ENCODE assay signal across 19 mouse cellular contexts in the genomic region with DNA sequence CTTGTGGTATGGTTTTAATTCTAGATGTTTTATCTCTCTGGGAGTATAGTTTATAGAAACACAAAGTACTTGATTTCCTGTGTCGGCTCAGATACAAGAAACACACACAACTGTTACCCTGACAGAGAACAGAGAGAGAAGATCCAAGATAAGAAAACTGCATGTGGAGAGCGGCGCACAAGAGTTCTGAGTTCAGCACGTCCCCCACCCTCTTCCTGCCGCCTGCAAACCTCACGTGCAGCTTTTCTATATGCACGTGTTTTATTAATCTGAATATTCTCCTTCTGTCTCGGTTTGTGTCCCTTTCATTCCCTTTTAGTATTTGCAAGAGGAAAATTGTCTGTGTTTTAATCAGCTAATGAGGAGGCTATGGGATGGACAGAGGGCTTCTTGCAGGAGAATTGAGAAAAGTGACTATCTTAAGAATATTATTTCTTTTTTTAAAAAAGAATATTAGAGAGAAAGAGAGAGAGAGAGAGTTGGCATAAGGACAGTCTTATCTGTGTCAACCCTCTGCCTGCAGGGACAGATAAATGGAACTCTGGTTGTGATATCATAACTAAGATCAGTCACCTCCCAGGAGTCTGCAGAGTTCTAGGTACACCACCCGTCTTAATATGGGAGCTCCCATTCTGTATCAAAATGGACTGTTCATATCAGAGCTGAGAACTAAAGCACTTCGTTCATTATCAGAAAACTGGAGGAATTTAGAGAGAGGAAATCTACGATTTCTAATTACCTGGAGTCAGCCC.
DNase-seq lines count a peak whose midpoint lies in the region; ATAC-seq and TF ChIP-seq lines count a peak whose summit lies in the region.
"Had no signal": no experiment of that assay in that cellular context is flagged by ENCODE, and none has a peak within 500 bp of the region (broad histone marks: within the 10 kb centered on the region; RNA-seq: fewer than 3 reads in every experiment).

No protein-coding gene starts in this region.

- TF ChIP-seq CTCF in heart, adult 2 months (IDR thresholded peaks at IDR 0.05), result no peak

- H3K27me3 ChIP-seq in heart, embryonic 16.5 days (ENCODE audit: control insufficient read depth, insufficient read depth, low read length), result no peaks in the 10 kb centered on the region
- no peaks in the 10 kb centered on the region for H3K27me3 ChIP-seq in heart, adult 2 months (ENCODE audit: control insufficient read depth, insufficient read depth, low read length)
- H3K27me3 ChIP-seq: embryonic facial prominence, embryonic 13.5 days; hindbrain, embryonic 12.5 days; kidney, embryonic 15.5 days; liver, embryonic 12.5 days; neural tube, embryonic 13.5 days had no signal

- 0 out of 2 replicates have a peak, but pooled peaks have one; percentile 23 for ATAC-seq in heart, embryonic 16.5 days (replicated peaks; ENCODE audit: extremely low read depth, insufficient read depth, low FRiP score)
- ATAC-seq: forebrain, embryonic 16.5 days; liver, embryonic 12.5 days had no signal

- H3K27ac ChIP-seq in heart, embryonic 16.5 days (ENCODE audit: low read length), result no peak overlapping the region
- H3K27ac ChIP-seq in heart, adult 2 months, result no peak overlapping the region
- H3K27ac ChIP-seq: embryonic facial prominence, embryonic 13.5 days; heart, embryonic 10.5 days; hindbrain, embryonic 12.5 days; kidney, embryonic 15.5 days; liver, embryonic 12.5 days; neural tube, embryonic 13.5 days had no signal

- H3K4me3 ChIP-seq in heart, embryonic 16.5 days (ENCODE audit: low read length), result no peak overlapping the region
- H3K4me3 ChIP-seq in heart, adult 2 months, result no peak overlapping the region
- H3K4me3 ChIP-seq: embryonic facial prominence, embryonic 13.5 days; heart, embryonic 10.5 days; hindbrain, embryonic 12.5 days; kidney, embryonic 15.5 days; liver, embryonic 12.5 days; neural tube, embryonic 13.5 days had no signal

- H3K9me3 ChIP-seq in heart, embryonic 16.5 days (replicated peaks; ENCODE audit: control insufficient read depth, low read length), result no peaks in the 10 kb centered on the region
- H3K9me3 ChIP-seq: embryonic facial prominence, embryonic 13.5 days; heart, embryonic 10.5 days; hindbrain, embryonic 12.5 days; kidney, embryonic 15.5 days; liver, embryonic 12.5 days; neural tube, embryonic 13.5 days had no signal

- no peaks in the 10 kb centered on the region for H3K79me2 ChIP-seq in heart, adult 2 months (replicated peaks; ENCODE audit: control insufficient read depth, insufficient read depth, low read length)

- no peak for DNase-seq in heart, adult 2 months
- DNase-seq in induced T-regulatory cell, adult 2 months (ENCODE audit: low read depth), result peak; percentile 18
- DNase-seq in naive thymus-derived CD4-positive, alpha-beta T cell, adult 2 months (ENCODE audit: low read depth), result peak; percentile 68
- DNase-seq in thymus, postnatal 36 days, result peak; percentile 47 to 66
- DNase-seq in gastrocnemius, postnatal 36 days, result no peak
- no peak for DNase-seq in cerebellum, postnatal 25 days
- DNase-seq in MN1 (ENCODE audit: low spot score), result no peak
- DNase-seq: adrenal gland, postnatal 10 days; cerebellum, adult 9-11 months; heart, postnatal 10 days had no signal

- 75% methylated on average over 11 of the region's 11 CpGs for WGBS in heart, embryonic 16.5 days
- 69% methylated on average over 11 of the region's 11 CpGs for WGBS in heart, adult 2 months

- no peak for TF ChIP-seq POLR2A in heart, adult 2 months (IDR thresholded peaks at IDR 0.05; ENCODE audit: insufficient read depth, low read depth, low read length)

- no peak overlapping the region for H3K9ac ChIP-seq in heart, embryonic 16.5 days (ENCODE audit: low read length)
- no peak overlapping the region for H3K9ac ChIP-seq in heart, adult 2 months (ENCODE audit: low read depth, low read length)
- H3K9ac ChIP-seq: embryonic facial prominence, embryonic 13.5 days; hindbrain, embryonic 12.5 days; kidney, embryonic 15.5 days; liver, embryonic 12.5 days; neural tube, embryonic 13.5 days had no signal

- H3K36me3 ChIP-seq in heart, embryonic 16.5 days (ENCODE audit: control insufficient read depth, insufficient read depth), result peaks cover 23% of the 10 kb centered on the region
- H3K36me3 ChIP-seq in heart, adult 2 months (ENCODE audit: control insufficient read depth, insufficient read depth, low read length), result no peaks in the 10 kb centered on the region
- H3K36me3 ChIP-seq: embryonic facial prominence, embryonic 13.5 days; hindbrain, embryonic 12.5 days; kidney, embryonic 15.5 days; liver, embryonic 12.5 days had no signal

- H3K4me2 ChIP-seq in heart, embryonic 16.5 days (ENCODE audit: low read depth, low read length), result no peak overlapping the region
- H3K4me2 ChIP-seq: embryonic facial prominence, embryonic 13.5 days; hindbrain, embryonic 12.5 days; kidney, embryonic 15.5 days; liver, embryonic 12.5 days; midbrain, embryonic 11.5 days; neural tube, embryonic 13.5 days had no signal

- H3K4me1 ChIP-seq in heart, embryonic 16.5 days (ENCODE audit: control insufficient read depth, insufficient read depth, low read length), result no peaks in the 10 kb centered on the region
- H3K4me1 ChIP-seq in heart, adult 2 months (ENCODE audit: control insufficient read depth, insufficient read depth, low read length), result no peaks in the 10 kb centered on the region
- H3K4me1 ChIP-seq: embryonic facial prominence, embryonic 13.5 days; heart, embryonic 10.5 days; hindbrain, embryonic 12.5 days; kidney, embryonic 15.5 days; neural tube, embryonic 13.5 days had no signal

- intact Hi-C loops in heart, adult 2 months (cut with DNase I), result no loop called here
- intact Hi-C loops in gastrocnemius, postnatal 36 days (cut with DNase I), result no loop called here

- no peak for TF ChIP-seq EP300 in heart, adult 2 months (IDR thresholded peaks at IDR 0.05; ENCODE audit: insufficient read depth, low read depth, low read length)

Comparison
In these comparisons a context has a peak if more than half of its experiments do, and no peak if none do; other contexts are left out.
1. DNase-seq: peak in induced T-regulatory cell, adult 2 months (single experiment), naive thymus-derived CD4-positive, alpha-beta T cell, adult 2 months (single experiment) and thymus, postnatal 36 days (2 of 2); none in heart, adult 2 months (0 of 2), gastrocnemius, postnatal 36 days (0 of 2), cerebellum, postnatal 25 days (0 of 2) and MN1 (single experiment).